Mouse (Mus musculus): Measurements from ENCODE around the gene Adamts2. TPM values are rescaled to one million over a fixed set of nuclear protein-coding genes. Genes with fewer than 3 reads are reported as not detected.

Gene Adamts2
- total RNA-seq (2021) = 10 to 100 TPM; 11.1 to 14.3 TPM

DNA sequence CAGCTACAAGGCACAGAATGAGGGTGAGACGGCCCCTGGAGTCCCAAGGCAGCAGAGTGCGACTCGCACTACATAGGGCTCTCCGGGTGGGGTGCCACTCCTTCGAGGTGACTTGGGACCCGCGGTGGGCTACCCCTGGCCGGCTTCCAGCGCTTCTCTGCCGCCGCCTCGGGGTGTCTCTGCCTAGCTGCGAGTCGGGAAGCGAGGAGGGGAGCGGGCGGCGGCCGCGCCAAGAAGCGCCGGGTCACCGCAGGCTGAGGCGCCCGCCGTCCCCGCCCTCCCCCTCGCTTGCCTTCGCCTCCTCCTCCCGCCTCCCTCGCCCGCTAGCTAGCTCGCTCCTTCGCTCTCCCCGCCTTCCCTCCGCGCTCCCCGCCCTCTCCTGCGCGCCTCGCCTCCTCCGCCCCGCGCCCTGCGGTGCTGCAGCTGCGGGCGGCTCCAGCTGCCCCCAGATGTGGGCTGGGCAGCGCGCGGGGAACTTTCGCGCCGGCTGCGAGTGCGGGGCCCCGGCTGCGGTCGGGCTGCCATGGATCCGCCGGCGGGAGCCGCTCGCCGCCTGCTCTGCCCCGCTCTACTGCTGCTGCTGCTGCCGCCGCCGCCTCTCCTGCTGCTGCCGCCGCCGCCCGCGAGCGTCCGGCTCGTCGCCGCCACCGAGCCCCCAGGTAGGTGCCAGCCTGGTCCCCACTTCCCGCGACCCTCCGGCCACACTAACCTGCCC lies at the start of gene Adamts2:
TSS of gene Adamts2 (plus strand) at position 444 of the 715 bp plus-strand sequence.
- intact Hi-C loops (cut with DNase I) = loop anchor here (5.0 kb wide), 1 partner anchor 166 kb away; no protein-coding TSS in a partner anchor
- DNase-seq (ENCODE audit: extremely low spot score in 1 of 2, low spot score in 2 of 2) = peak in 1 of 2 experiments; percentile 82

DNA sequence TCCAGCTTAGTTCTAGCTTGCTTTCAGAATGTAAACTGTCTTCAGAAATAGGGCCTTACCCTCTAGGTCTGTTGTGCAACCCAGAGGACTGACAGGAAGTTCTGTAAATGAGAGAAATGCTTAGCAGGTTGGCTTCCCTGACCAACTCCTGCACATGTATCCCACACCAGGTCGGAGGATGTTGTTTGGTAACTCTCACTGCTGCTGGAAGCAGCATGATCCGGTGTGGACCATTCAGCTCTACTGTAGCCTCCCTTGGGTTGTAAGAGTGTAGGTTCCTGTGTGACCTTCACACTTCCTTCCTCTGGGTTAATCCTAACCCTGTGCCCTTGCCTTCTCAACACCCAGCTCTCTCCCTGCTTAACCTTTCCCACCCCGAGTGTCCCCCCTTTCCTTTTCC lies 44.8 kb upstream of the Adamts2 start:
- intact Hi-C loops (cut with DNase I) = no loop called here
- DNase-seq (ENCODE audit: extremely low spot score in 1 of 2, low spot score in 2 of 2) = no peak

DNA sequence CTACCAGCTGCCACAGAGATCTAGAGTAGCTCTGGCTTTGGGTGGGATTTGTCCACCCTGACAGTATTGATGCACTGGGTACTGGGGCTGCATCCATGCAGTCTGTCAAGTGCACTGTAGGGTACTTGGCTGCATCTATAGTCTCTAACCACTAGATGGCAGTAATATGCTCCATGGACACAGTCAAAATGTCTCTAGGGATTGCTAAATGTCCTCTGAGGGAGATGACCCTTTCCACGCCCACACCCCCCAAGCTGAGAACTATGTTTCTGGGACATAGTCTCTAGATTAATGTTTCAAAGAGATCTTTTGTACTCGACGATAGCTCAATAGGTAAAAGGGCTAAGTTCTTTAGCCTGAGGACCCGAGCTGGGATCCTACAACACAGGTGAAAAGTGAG lies 42.8 kb upstream of the Adamts2 start:
- intact Hi-C loops (cut with DNase I) = no loop called here
- DNase-seq (ENCODE audit: extremely low spot score in 1 of 2, low spot score in 2 of 2) = no peak

DNA sequence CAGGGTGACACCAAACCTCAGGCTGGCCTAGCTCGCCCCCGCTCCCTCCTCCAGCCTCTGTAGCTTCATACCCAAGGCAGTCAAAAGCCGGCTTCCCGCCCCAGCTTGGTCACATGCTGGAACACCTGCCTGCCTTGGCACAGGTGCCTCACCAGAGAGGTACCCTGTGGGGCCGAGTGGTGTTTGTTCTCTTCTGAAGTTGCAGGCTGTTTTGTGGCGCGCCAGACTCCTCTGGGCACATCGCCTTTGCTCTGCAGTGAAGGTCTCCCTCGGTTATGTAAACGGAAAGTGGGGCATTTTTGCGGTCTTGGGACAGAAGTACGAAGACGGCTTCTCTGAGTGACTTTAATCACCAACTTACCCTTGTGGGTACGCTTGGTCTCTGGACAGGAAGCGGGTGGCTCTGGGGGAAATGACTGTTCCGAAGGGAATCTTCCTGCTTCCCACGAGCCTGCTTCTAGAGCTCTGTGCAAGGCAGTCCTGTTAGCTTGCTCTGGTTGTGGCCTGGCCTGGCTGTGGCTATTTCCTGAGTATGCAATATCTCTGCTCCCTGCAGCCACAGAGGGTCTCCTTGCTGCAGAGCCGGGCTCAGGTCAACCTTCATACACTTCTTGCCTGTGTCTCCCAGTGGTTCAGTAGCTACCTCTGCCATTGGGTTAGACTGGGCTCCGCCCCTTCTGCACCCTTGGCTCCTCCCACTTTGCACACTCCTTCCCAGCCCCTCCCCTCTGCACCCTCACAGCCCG lies 36.2 kb upstream of the Adamts2 start:
- DNase-seq (ENCODE audit: extremely low spot score in 1 of 2, low spot score in 2 of 2) = no peak
- intact Hi-C loops (cut with DNase I) = no loop called here

DNA sequence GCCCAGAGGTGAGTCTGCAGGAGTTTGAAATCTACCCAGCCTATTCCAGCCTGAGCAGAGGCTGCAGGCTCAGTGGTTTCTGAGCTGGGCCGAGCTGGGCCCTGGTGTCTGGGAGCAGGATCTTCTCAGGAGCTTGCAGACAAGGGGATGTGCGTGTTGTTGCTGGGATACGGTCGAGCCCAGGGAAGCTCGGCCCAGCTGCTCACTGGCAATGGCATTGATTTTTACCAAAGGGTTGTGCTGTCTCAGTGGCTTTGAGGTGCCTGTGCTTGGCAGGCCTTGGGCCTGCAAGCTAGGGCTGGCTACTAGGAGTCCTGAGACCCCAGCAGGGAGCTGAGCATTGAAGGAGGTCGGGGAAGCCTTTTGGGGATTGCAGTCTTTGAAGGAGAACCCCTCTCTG lies 30.4 kb upstream of the Adamts2 start:
- intact Hi-C loops (cut with DNase I) = no loop called here
- DNase-seq (ENCODE audit: extremely low spot score in 1 of 2, low spot score in 2 of 2) = no peak

DNA sequence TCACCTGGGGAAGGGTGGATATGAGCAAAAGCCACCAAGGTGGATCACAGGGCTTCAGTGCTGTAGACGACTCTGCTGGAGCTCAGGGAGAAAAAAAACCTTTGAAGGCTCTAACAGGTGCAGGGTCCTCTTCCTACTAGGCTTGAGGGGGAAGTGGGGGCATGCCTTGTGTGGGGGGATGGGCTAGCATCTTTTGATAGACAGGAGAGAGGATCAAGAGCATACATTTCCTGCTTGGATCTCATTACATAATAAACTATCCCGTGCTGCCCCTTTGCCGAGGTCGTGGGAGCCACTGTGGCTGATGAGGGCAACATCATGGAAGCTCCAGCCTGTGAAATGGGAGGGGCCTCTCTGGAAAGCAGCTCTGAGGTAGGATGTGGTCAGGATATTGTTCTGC lies 25.4 kb upstream of the Adamts2 start:
- DNase-seq (ENCODE audit: extremely low spot score in 1 of 2, low spot score in 2 of 2) = no peak
- intact Hi-C loops (cut with DNase I) = no loop called here

GRCm38 (mm10) chr11:50587026-50587425 lies 14.9 kb upstream of the Adamts2 start:
- intact Hi-C loops (cut with DNase I) = loop anchor here (5.0 kb wide), 1 partner anchor 145 kb away; no protein-coding TSS in a partner anchor
- DNase-seq (ENCODE audit: extremely low spot score in 1 of 2, low spot score in 2 of 2) = peak in 1 of 2 experiments; percentile 53

DNA sequence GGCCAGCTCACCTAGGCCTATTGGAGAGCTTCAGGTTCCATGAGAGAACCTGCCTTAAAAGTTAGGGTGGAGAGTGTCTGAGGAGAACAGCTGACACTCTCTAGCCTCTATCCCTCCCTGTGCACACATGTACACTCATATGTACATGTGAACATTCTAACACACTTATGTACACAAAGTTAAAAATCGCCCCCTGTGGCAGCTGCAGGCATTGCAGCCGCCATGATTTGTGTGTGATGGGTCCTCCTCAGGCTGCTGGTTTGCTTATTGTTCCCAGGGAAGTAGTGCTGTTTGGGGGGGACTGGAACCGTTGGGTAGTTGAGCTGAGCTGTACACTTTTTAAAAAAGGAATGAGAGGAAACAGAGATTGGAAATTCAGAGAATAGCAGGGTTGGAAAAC lies 14.1 kb upstream of the Adamts2 start:
- intact Hi-C loops (cut with DNase I) = loop anchor here (5.0 kb wide), 1 partner anchor 145 kb away; no protein-coding TSS in a partner anchor

DNA sequence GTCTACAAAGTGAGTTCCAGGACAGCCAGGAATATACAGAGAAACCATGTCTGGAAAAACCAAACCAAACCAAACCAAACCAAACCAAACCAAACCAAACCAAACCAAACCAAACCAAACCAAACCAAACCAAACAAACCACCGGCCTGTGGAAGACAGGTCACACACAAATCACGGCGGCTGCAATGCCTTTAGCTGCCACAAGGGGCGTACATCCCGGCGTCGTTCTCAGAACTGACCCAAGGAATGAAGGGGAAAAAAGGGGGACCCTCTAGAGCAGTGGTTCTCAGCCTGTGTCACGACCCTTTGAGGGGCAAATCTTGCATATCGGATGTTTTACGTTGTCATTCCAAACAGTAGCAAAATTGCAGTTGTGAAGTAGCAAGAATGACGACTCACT lies 12.8 kb upstream of the Adamts2 start:
- intact Hi-C loops (cut with DNase I) = loop anchor here (5.0 kb wide), 1 partner anchor 147 kb away; no protein-coding TSS in a partner anchor
- DNase-seq (ENCODE audit: extremely low spot score in 1 of 2, low spot score in 2 of 2) = peak in 1 of 2 experiments; percentile 57

More for the DNA sequence above, 14.1 kb upstream of the Adamts2 start:
- DNase-seq (ENCODE audit: extremely low spot score in 1 of 2, low spot score in 2 of 2) = peak in 1 of 2 experiments; percentile 57

DNA sequence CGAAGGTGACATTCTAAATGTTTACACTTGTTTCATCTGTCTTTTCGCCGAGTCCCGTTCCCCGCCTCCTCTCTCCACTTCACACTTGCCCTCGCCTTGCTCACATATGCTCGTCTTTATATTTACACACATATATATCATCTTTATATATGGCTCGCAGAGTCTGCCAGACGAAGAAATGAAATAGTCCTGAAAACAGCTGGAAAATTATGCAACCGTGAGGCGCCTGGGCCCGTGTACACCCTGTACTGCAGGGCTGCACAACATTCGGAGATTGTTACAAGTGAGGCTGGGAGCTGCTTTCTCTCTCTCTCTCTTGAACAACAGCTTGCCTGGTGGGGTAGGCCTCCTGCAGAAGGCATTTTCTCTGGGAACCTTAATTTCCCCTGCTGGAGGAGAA lies 10.8 kb upstream of the Adamts2 start:
- intact Hi-C loops (cut with DNase I) = no loop called here
- no peak for DNase-seq (ENCODE audit: extremely low spot score in 1 of 2, low spot score in 2 of 2)

GRCm38 (mm10) chr11:50592892-50593553 lies 8.9 kb upstream of the Adamts2 start:
- intact Hi-C loops (cut with DNase I) = no loop called here
- no peak for DNase-seq (ENCODE audit: extremely low spot score in 1 of 2, low spot score in 2 of 2)

- intact Hi-C loops (cut with DNase I) = no loop called here
These were observed 5.3 kb upstream of the Adamts2 start for GRCm38 (mm10) chr11:50596571-50596970.

DNA sequence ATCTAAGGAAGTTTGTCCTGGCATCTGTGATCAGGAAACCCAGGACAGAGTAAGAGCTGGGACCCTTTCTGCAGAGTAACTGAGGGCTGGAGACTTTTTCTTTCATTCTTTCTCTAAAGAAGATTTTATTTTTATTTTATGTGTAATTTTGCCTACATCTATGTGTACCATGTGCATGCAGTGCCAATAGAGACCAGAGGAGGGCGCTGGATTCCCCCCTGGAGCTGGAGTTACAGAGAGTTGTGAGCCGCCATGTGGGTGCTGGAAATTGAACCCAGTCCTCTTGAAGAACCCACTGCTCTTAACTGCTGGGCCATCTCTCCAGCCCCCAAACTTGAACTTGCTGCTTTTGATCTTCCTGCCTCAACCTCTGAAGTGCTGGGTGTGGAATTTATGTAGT lies 2.7 kb upstream of the Adamts2 start:
- no peak for DNase-seq (ENCODE audit: extremely low spot score in 1 of 2, low spot score in 2 of 2)
- intact Hi-C loops (cut with DNase I) = no loop called here

More at GRCm38 (mm10) chr11:50596571-50596970, 5.3 kb upstream of the Adamts2 start:
- no peak for DNase-seq (ENCODE audit: extremely low spot score in 1 of 2, low spot score in 2 of 2)

GRCm38 (mm10) chr11:50602356-50603081 lies 635 bp downstream of the Adamts2 start:
- intact Hi-C loops (cut with DNase I) = loop anchor here (5.0 kb wide), 1 partner anchor 165 kb away; no protein-coding TSS in a partner anchor
- peak in 1 of 2 experiments; percentile 57 for DNase-seq (ENCODE audit: extremely low spot score in 1 of 2, low spot score in 2 of 2)

DNA sequence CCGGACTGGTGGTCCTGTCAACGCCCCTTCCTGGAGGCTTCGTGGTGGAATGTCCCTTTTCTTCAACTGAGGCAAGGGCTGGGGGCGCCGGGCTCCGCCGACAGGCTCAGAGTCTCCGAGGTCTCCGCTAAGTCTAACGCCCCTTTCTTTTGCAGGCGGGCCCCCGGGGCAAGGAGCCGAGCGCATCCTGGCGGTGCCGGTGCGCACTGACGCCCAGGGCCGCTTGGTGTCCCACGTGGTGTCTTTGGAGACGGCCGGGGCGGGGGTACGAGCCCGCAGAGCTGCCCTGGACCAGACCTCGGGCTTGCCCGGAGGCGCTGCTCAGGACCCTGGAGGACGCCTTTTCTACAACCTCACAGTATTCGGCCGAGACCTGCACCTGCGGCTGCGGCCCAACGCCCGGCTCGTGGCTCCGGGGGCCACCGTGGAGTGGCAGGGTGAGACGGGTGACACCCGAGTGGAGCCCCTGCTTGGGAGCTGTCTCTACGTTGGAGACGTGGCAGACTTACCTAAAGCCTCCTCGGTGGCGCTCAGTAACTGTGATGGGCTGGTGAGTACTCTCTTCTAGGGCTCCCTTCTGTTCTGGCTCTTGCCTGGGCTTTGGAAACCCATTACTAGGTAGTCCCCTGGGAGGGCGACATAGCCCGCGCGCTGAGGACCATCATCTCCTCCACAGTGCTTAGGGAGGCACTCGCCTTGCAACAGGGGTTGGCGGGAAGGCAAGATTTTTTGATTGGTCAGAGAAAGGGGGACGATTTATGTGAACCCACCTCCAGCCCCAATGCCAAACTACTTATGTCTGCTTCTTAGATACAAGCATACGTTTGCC lies 1.4 kb downstream of the Adamts2 start:
- intact Hi-C loops (cut with DNase I) = loop anchor here (5.0 kb wide), 1 partner anchor 164 kb away; no protein-coding TSS in a partner anchor
- peak in 1 of 2 experiments; percentile 76 for DNase-seq (ENCODE audit: extremely low spot score in 1 of 2, low spot score in 2 of 2)

DNA sequence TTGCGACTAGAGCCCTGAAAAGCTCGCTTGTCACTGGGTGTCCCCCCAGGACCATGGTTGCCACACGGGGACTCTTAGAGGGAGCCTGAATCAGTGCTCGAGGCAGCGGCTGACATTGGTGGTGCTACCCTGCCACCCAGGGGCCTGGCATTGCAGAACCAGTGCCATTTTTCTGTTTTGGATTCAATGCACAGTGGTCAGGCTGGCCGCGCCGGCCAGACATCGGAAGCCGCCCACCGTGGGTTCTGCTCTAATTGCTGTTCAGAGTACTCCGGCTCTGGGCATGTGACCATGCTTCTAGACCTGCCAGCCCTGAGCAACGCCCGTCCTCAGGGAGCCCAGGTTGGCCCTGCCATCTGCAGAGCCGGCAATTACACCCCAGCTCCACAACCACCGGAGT lies 2.5 kb downstream of the Adamts2 start:
- intact Hi-C loops (cut with DNase I) = loop anchor here (5.0 kb wide), 1 partner anchor 163 kb away; no protein-coding TSS in a partner anchor
- DNase-seq (ENCODE audit: extremely low spot score in 1 of 2, low spot score in 2 of 2) = no peak

DNA sequence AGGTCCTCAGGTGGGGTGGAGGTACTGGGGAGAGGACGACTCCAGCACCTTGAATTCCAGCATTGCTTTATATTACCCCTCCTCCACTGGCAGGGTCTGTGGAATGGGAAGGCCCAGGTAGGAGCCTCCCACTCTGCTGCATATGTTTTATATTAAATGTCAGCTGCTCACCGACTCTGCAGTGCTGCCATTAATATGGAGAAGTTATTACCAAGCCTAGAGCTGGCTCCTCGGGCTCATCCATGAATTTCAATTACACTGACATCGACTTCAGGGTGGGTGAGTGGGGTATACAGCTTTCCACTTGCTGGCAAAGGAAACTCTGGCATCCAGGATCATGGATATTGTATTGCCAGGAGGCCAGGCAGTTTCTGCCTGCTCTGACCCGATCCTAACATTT lies 9.3 kb downstream of the Adamts2 start:
- intact Hi-C loops (cut with DNase I) = no loop called here
- no peak for DNase-seq (ENCODE audit: extremely low spot score in 1 of 2, low spot score in 2 of 2)
